Mouse (Mus musculus): ENCODE results near the gene Endog.

DNA sequence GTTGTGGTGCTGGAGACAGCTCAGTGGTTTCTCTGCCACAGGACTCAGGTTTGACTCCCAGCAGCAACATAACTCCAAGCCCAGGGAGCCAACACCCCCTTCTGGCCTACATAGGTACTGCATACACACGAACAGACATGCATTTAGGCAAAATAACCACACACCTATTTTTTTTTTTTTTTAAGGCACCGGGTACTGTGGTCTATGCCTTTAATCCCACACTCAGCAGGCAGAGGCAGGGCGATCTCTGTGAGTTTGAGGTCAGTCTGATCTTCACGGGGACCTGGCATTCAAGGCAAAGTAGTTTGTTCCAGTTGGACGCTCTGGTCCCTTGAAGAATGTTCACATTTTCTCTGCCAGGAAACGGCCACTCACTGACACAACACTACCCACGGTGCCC is 32.1 kb downstream of the Endog start:
- TF ChIP-seq CTCF (IDR thresholded peaks at IDR 0.05; ENCODE audit: borderline replicate concordance, insufficient read depth, low read length): no peak
- TF ChIP-seq POLR2A (IDR thresholded peaks at IDR 0.05; ENCODE audit: low read depth, low read length): no peak
